Comparison of ENCODE assay signal across 18 mouse cellular contexts in the genomic region with DNA sequence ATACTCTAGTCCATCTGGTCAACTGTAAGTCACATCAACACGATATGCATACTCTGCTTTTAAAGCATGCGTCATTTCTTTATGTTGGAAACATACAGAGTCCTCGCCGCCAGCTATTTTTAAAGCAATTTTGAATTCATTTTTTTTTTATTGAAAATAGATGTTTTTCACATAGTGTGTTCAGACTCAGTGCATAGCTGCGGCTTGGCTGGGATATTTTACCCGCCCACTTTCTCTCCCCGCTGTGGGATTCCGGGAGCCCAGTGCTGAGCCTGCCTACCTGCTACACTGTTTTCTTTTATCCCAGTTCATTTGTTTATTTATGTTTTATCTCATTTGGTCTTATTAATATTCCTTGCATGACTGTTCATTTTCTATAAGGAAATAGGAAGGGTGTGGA.
"Had no signal": no experiment of that assay in that cellular context is flagged by ENCODE, and none has a peak within 500 bp of the region (broad histone marks: within the 10 kb centered on the region; RNA-seq: fewer than 3 reads in every experiment).

No protein-coding gene starts in this region.

- H3K4me3 ChIP-seq: layer of hippocampus, adult 2 months; liver, embryonic 13.5 days; megakaryocyte, embryonic 14.5 days; midbrain, embryonic 10.5 days; midbrain, embryonic 13.5 days; myocyte; neural tube, embryonic 13.5 days had no signal

- H3K27ac ChIP-seq: kidney, postnatal 0 days; layer of hippocampus, adult 2 months; liver, embryonic 13.5 days; midbrain, embryonic 10.5 days; midbrain, embryonic 13.5 days; neural tube, embryonic 13.5 days had no signal

- DNase-seq: kidney, adult 2 months; kidney, postnatal 25 days; layer of hippocampus, postnatal 36 days; liver, embryonic 13.5 days; lung, adult 2 months; retina, postnatal 1 day; thymus, adult 2 months; thymus, postnatal 14 days; thymus, postnatal 4 days had no signal

- ATAC-seq: intestine, embryonic 16.5 days; midbrain, embryonic 13.5 days; midbrain, embryonic 16.5 days had no signal

- H3K4me1 ChIP-seq: liver, embryonic 13.5 days; megakaryocyte, embryonic 14.5 days; midbrain, embryonic 10.5 days; midbrain, embryonic 13.5 days; neural tube, embryonic 13.5 days had no signal
